Comparison of ENCODE assay signal across 14 mouse cellular contexts in genomic region chr15:12149501-12149900, GRCm38 (mm10). TPM values are rescaled to one million over a fixed set of nuclear protein-coding genes. Genes with fewer than 3 reads are reported as not detected.
DNase-seq lines count a peak whose midpoint lies in the region.
"Had no signal": no experiment of that assay in that cellular context is flagged by ENCODE, and none has a peak within 500 bp of the region (broad histone marks: within the 10 kb centered on the region; RNA-seq: fewer than 3 reads in every experiment).

No protein-coding gene starts in this region.

- peak; percentile 43 for DNase-seq in layer of hippocampus, adult 11-12 months (ENCODE audit: low spot score)
- no peak for DNase-seq in layer of hippocampus, postnatal 25 days (ENCODE audit: extremely low spot score in 1 of 2, low spot score in 1 of 2)
- DNase-seq in CD4-positive helper T cell, adult 2 months (ENCODE audit: low read depth, low spot score), result peak; percentile 22
- peak; percentile 38 for DNase-seq in induced T-regulatory cell, adult 2 months (ENCODE audit: low read depth)
- peak; percentile 33 to 39 for DNase-seq in left cerebral cortex, postnatal 14 days (ENCODE audit: low spot score in 2 of 2)
- DNase-seq in T-cell, adult 2 months (ENCODE audit: low spot score), result no peak
- no peak for DNase-seq in liver
- no peak for DNase-seq in gastrocnemius, postnatal 14 days
- DNase-seq: cerebellum, adult 11-12 months; cerebellum, postnatal 25 days; gastrocnemius, postnatal 25 days; liver, postnatal 0 days; lung, postnatal 14 days; thymus, postnatal 4 days had no signal

- intact Hi-C loops in left cerebral cortex, postnatal 14 days (cut with DNase I), result loop anchor here (5.0 kb wide), 1 partner anchor 162 kb away; no protein-coding TSS in a partner anchor
- intact Hi-C loops in gastrocnemius, postnatal 14 days (cut with DNase I; ENCODE audit: low total_unique reads), result no loop called here

RNA-seq across cellular contexts. Expression of gene Zfr, which starts 31.9 kb away (rescaled TPM):
- total RNA-seq in layer of hippocampus, postnatal 25 days (2021), result 100 to 1,000 TPM; 346 to 351 TPM
- 100 to 1,000 TPM; 347 to 349 TPM for total RNA-seq in left cerebral cortex, postnatal 14 days (2021)
- 10 to 100 TPM; 52.1 to 58.4 TPM for total RNA-seq in gastrocnemius, postnatal 14 days (2021)

RNA-seq across cellular contexts. Expression of gene Mtmr12, which starts 55.3 kb away (rescaled TPM):
- 10 to 100 TPM; 50.9 to 54.8 TPM for total RNA-seq in layer of hippocampus, postnatal 25 days (2021)
- total RNA-seq in left cerebral cortex, postnatal 14 days (2021), result 10 to 100 TPM; 20.4 to 31.3 TPM
- 1 to 10 TPM; 6.0 to 7.1 TPM for total RNA-seq in gastrocnemius, postnatal 14 days (2021)

Comparison
In these comparisons a context has a peak if more than half of its experiments do, and no peak if none do; other contexts are left out.
1. DNase-seq: peak in layer of hippocampus, adult 11-12 months (single experiment), CD4-positive helper T cell, adult 2 months (single experiment), induced T-regulatory cell, adult 2 months (single experiment) and left cerebral cortex, postnatal 14 days (2 of 2); none in layer of hippocampus, postnatal 25 days (0 of 2), T-cell, adult 2 months (single experiment), liver (single experiment) and gastrocnemius, postnatal 14 days (single experiment).
2. RNA of gene Zfr, which starts 31.9 kb away (total RNA-seq): 346 to 351 TPM in layer of hippocampus, postnatal 25 days and 347 to 349 TPM in left cerebral cortex, postnatal 14 days; 52.1 to 58.4 TPM in gastrocnemius, postnatal 14 days; every median in the first group is over 4 times any median in the second.